Mouse (Mus musculus) testis, adult 2 months (tissue): ENCODE measurements around the gene Mapk11. TPM values are rescaled to one million over a fixed set of nuclear protein-coding genes. Genes with fewer than 3 reads are reported as not detected.

Experiments
- H3K27ac ChIP-seq: fragments of 200-500 bp; 2 replicates; pipeline ENCODE4 v1.5.1; 2012; ENCODE audit warnings: low read depth, low read length; ENCODE audit not compliant: control insufficient read depth, insufficient read depth
- H3K27me3 ChIP-seq: fragments of 200-500 bp; 2 replicates; pipeline ENCODE4 v1.6.1; 2012; ENCODE audit warnings: mild to moderate bottlenecking, low read length, moderate library complexity; ENCODE audit not compliant: control insufficient read depth, insufficient read depth
- H3K36me3 ChIP-seq: fragments of 200-500 bp; 2 replicates; pipeline ENCODE4 v1.6.1; 2012; ENCODE audit warnings: mild to moderate bottlenecking, low read length; ENCODE audit not compliant: control insufficient read depth, insufficient read depth
- H3K4me1 ChIP-seq: fragments of 200-500 bp; 2 replicates; pipeline ENCODE4 v1.6.1; 2012; ENCODE audit warnings: low read length; ENCODE audit not compliant: control insufficient read depth, insufficient read depth
- H3K4me3 ChIP-seq: fragments of 200-500 bp; 2 replicates; pipeline ENCODE4 v1.5.1; 2012; ENCODE audit warnings: low read depth, mild to moderate bottlenecking, low read length, moderate library complexity, mixed read lengths; ENCODE audit not compliant: control insufficient read depth
- CTCF ChIP-seq: fragments of 200-500 bp; IDR thresholded peaks from 2 replicates; pipeline ENCODE4 v1.5.1; 2012; ENCODE audit warnings: low read depth, mild to moderate bottlenecking, inconsistent platforms, low read length, moderate library complexity; ENCODE audit not compliant: control insufficient read depth, insufficient read depth, insufficient replicate concordance
- POLR2A ChIP-seq: fragments of 200-500 bp; IDR thresholded peaks from 2 replicates; pipeline ENCODE4 v1.6.1; 2012; ENCODE audit warnings: low read depth, mild to moderate bottlenecking, inconsistent platforms, low read length, moderate library complexity; ENCODE audit not compliant: control insufficient read depth
- polyA plus RNA-seq: library from polyadenylated mRNA; depleted of rRNA; stranded (reverse); fragments of >200 nt; gene quantifications from 2 replicates; pipeline ENCODE4 v1.2.3, GENCODE M21; 2012; rRNA removed

Gene Mapk11
- polyA plus RNA-seq, 1 experiment: 2.6 TPM

GRCm38 (mm10) chr15:89102646-89103045 lies 46.8 kb downstream of the Mapk11 start:
- Histone ChIP-seq H3K27ac (no peak overlapping the region), H3K27me3 (no peaks in the 10 kb centered on the region), H3K4me3 (no peak overlapping the region), H3K36me3 (peaks cover 4% of the 10 kb centered on the region), H3K4me1 (no peaks in the 10 kb centered on the region)
- TF ChIP-seq CTCF (no peak), POLR2A (no peak)

- TF ChIP-seq CTCF: no peak
- no peak for TF ChIP-seq POLR2A
- H3K27ac ChIP-seq: no peak overlapping the region
- no peaks in the 10 kb centered on the region for H3K4me1 ChIP-seq
- H3K4me3 ChIP-seq: no peak overlapping the region
- H3K27me3 ChIP-seq: no peaks in the 10 kb centered on the region
- H3K36me3 ChIP-seq: peaks cover 4% of the 10 kb centered on the region
Observed at GRCm38 (mm10) chr15:89100823-89101222, 48.6 kb downstream of the Mapk11 start.

DNA sequence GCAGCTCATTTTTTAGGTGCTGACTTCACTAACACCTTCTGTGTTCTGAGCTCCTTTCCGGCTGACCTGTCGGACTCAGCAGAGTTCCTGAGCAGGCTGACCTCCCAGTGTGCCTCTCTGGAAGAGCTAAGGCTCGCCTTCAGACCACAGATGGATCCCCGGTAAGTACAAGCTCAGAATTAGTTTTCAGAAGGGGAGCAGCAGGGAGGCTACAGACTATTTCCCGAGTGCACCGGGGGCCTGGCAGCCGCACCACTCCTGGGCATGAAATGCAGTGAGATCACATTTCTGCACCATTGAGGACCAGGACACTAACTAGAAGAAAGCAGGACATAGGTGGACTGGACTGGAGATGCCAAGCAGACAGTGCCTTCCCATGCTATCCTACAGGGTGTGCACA lies 50.8 kb downstream of the Mapk11 start:
- Histone ChIP-seq H3K27ac (no peak overlapping the region), H3K36me3 (peaks cover 5% of the 10 kb centered on the region), H3K4me3 (no peak overlapping the region), H3K27me3 (no peaks in the 10 kb centered on the region), H3K4me1 (no peaks in the 10 kb centered on the region)
- no peak for TF ChIP-seq POLR2A
- no peak for TF ChIP-seq CTCF

GRCm38 (mm10) chr15:89097450-89097849 lies 52.0 kb downstream of the Mapk11 start:
- Histone ChIP-seq H3K36me3 (peaks cover 5% of the 10 kb centered on the region), H3K27me3 (no peaks in the 10 kb centered on the region), H3K4me1 (no peaks in the 10 kb centered on the region), H3K27ac (no peak overlapping the region), H3K4me3 (no peak overlapping the region)
- TF ChIP-seq CTCF: no peak
- TF ChIP-seq POLR2A: no peak

Other genes with a start within 250 kb of the Mapk11 start
- 171 and 179 TPM in 2 replicates for gene Ttll8, start 195.2 kb downstream of the Mapk11 start, polyA plus RNA-seq
- 51.1 and 56.3 TPM in 2 replicates for gene Mlc1, start 170.6 kb downstream of the Mapk11 start, polyA plus RNA-seq
- gene Mov10l1, start 166.7 kb downstream of the Mapk11 start, polyA plus RNA-seq: 56.1 and 58.4 TPM in 2 replicates
- gene Panx2, start 89.9 kb downstream of the Mapk11 start, polyA plus RNA-seq: 2.6 and 3.6 TPM in 2 replicates
- gene Trabd, start 74.5 kb downstream of the Mapk11 start, polyA plus RNA-seq: 17.3 and 19.7 TPM in 2 replicates
- gene Selenoo, start 60.5 kb downstream of the Mapk11 start, polyA plus RNA-seq: 10.5 and 10.7 TPM in 2 replicates
- 9.9 and 10.5 TPM in 2 replicates for gene Tubgcp6, start 26.5 kb downstream of the Mapk11 start, polyA plus RNA-seq
- gene Hdac10, start 20.9 kb downstream of the Mapk11 start, polyA plus RNA-seq: 4.0 and 4.5 TPM in 2 replicates
- gene Mapk12, start 8.9 kb downstream of the Mapk11 start, polyA plus RNA-seq: 0.79 and 1.0 TPM in 2 replicates
- gene Plxnb2, start 31.2 kb upstream of the Mapk11 start, polyA plus RNA-seq: 91.0 and 107 TPM in 2 replicates
- gene Dennd6b, start 46.9 kb upstream of the Mapk11 start, polyA plus RNA-seq: 55.5 and 58.5 TPM in 2 replicates
- 49.8 and 59.3 TPM in 2 replicates for gene Ppp6r2, start 61.9 kb upstream of the Mapk11 start, polyA plus RNA-seq
- 157 and 170 TPM in 2 replicates for gene Sbf1, start 165.7 kb upstream of the Mapk11 start, polyA plus RNA-seq
- not detected in 2 replicates for gene Adm2, start 173.1 kb upstream of the Mapk11 start, polyA plus RNA-seq
- 0.81 and 1.7 TPM in 2 replicates for gene Miox, start 184.8 kb upstream of the Mapk11 start, polyA plus RNA-seq
- 43.0 and 46.6 TPM in 2 replicates for gene Lmf2, start 206.0 kb upstream of the Mapk11 start, polyA plus RNA-seq
- 41.5 and 44.7 TPM in 2 replicates for gene Ncaph2, start 206.1 kb upstream of the Mapk11 start, polyA plus RNA-seq
- gene Sco2, start 224.2 kb upstream of the Mapk11 start, polyA plus RNA-seq: 31.1 and 34.1 TPM in 2 replicates
- gene Tymp, start 227.4 kb upstream of the Mapk11 start, polyA plus RNA-seq: 0.74 and 1.6 TPM in 2 replicates
- 78.4 and 86.4 TPM in 2 replicates for gene Odf3b, start 229.7 kb upstream of the Mapk11 start, polyA plus RNA-seq
- gene Klhdc7b, start 235.3 kb upstream of the Mapk11 start, polyA plus RNA-seq: 0.19 and 0.31 TPM in 2 replicates